17 mouse cellular contexts compared by ENCODE assay signal in genomic region chr19:42653091-42653490, GRCm38 (mm10). TPM values are rescaled to one million over a fixed set of nuclear protein-coding genes. Genes with fewer than 3 reads are reported as not detected.
DNase-seq lines count a peak whose midpoint lies in the region; TF ChIP-seq lines count a peak whose summit lies in the region.
"Had no signal": no experiment of that assay in that cellular context is flagged by ENCODE, and none has a peak within 500 bp of the region (broad histone marks: within the 10 kb centered on the region; RNA-seq: fewer than 3 reads in every experiment).

No protein-coding gene starts in this region.

- peaks cover 1% of the 10 kb centered on the region for H3K4me1 ChIP-seq in heart, adult 2 months (ENCODE audit: control insufficient read depth, insufficient read depth, low read length)
- H3K4me1 ChIP-seq: midbrain, embryonic 12.5 days had no signal

- no peak overlapping the region for H3K27ac ChIP-seq in heart, adult 2 months
- no peak overlapping the region for H3K27ac ChIP-seq in layer of hippocampus, adult 2 months
- H3K27ac ChIP-seq: forebrain, embryonic 10.5 days; hindbrain, embryonic 14.5 days; limb, embryonic 10.5 days; midbrain, embryonic 12.5 days had no signal

- TF ChIP-seq EP300 in heart, adult 2 months (IDR thresholded peaks at IDR 0.05; ENCODE audit: insufficient read depth, low read depth, low read length), result no peak

- WGBS in heart, adult 2 months, result 30% methylated on average over 6 of the region's 6 CpGs

- H3K79me2 ChIP-seq in heart, adult 2 months (replicated peaks; ENCODE audit: control insufficient read depth, insufficient read depth, low read length), result no peaks in the 10 kb centered on the region

- peak; percentile 9 for DNase-seq in adrenal gland, adult 2 months
- no peak for DNase-seq in adrenal gland, adult 8-10 months
- DNase-seq in heart, adult 2 months, result peak in 1 of 2 experiments; percentile 16
- no peak for DNase-seq in heart, postnatal 10 days
- DNase-seq in layer of hippocampus, adult 2 months (ENCODE audit: low spot score in 2 of 2), result no peak
- no peak for DNase-seq in layer of hippocampus, adult 11-12 months (ENCODE audit: low spot score)
- DNase-seq in retina, embryonic 14.5 days (ENCODE audit: low spot score), result peak; percentile 36
- DNase-seq in right cerebral cortex, postnatal 4 days, result no peak
- DNase-seq: adrenal gland, postnatal 14 days; cerebellum, adult 9-11 months; kidney, postnatal 36 days; liver, postnatal 0 days had no signal

- no peak overlapping the region for H3K9ac ChIP-seq in heart, adult 2 months (ENCODE audit: low read depth, low read length)
- H3K9ac ChIP-seq: hindbrain, embryonic 14.5 days; liver, postnatal 0 days; midbrain, embryonic 12.5 days had no signal

- H3K27me3 ChIP-seq in heart, adult 2 months (ENCODE audit: control insufficient read depth, insufficient read depth, low read length), result no peaks in the 10 kb centered on the region

- no peak for TF ChIP-seq POLR2A in heart, adult 2 months (IDR thresholded peaks at IDR 0.05; ENCODE audit: insufficient read depth, low read depth, low read length)

- no peak overlapping the region for H3K4me3 ChIP-seq in heart, adult 2 months
- H3K4me3 ChIP-seq in layer of hippocampus, adult 2 months, result no peak overlapping the region
- H3K4me3 ChIP-seq: forebrain, embryonic 10.5 days; limb, embryonic 10.5 days; midbrain, embryonic 12.5 days had no signal

- H3K36me3 ChIP-seq in heart, adult 2 months (ENCODE audit: control insufficient read depth, insufficient read depth, low read length), result no peaks in the 10 kb centered on the region
- H3K36me3 ChIP-seq: forebrain, embryonic 10.5 days; limb, embryonic 10.5 days; midbrain, embryonic 12.5 days had no signal

- intact Hi-C loops in heart, adult 2 months (cut with DNase I), result no loop called here
- intact Hi-C loops in heart, postnatal 10 days (cut with DNase I), result no loop called here

- peak; percentile 48 for TF ChIP-seq CTCF in heart, adult 2 months (IDR thresholded peaks at IDR 0.05)
- TF ChIP-seq CTCF in layer of hippocampus, adult 2 months (conservative IDR thresholded peaks at IDR 0.05), result 0 out of 2 replicates have a peak, but pooled peaks have one; percentile 11

RNA-seq across cellular contexts. Expression of gene Loxl4, which starts 40.5 kb away (rescaled TPM):
- total RNA-seq in adrenal gland, adult 2 months (2021), result 1 to 10 TPM; 2.2 to 8.6 TPM
- 0.90 and 0.95 TPM in 2 replicates for polyA plus RNA-seq in adrenal gland, adult 2 months (2012; rRNA removed)
- 1 to 10 TPM; 1.5 to 3.1 (median 2.0) TPM for total RNA-seq in adrenal gland, adult 8-10 months (2022)
- under 1 TPM; 0.77 to 0.91 TPM for total RNA-seq in heart, adult 2 months (2021)
- 0.76 and 0.82 TPM in 2 replicates for polyA plus RNA-seq in heart, adult 2 months (2012; rRNA removed)
- total RNA-seq in heart, postnatal 10 days (2021), result 1 to 10 TPM; 1.1 to 1.6 TPM
- total RNA-seq in layer of hippocampus, adult 2 months (2021), result under 1 TPM; 0.26 to 0.32 TPM
- total RNA-seq: neutrophil, adult 5-6 weeks had no signal

Comparison
In these comparisons a context has a peak if more than half of its experiments do, and no peak if none do; other contexts are left out.
1. DNase-seq: peak in adrenal gland, adult 2 months (single experiment) and retina, embryonic 14.5 days (single experiment); none in adrenal gland, adult 8-10 months (single experiment), heart, postnatal 10 days (0 of 2), layer of hippocampus, adult 2 months (0 of 2), layer of hippocampus, adult 11-12 months (single experiment) and right cerebral cortex, postnatal 4 days (single experiment).